Mouse (Mus musculus): ENCODE measurements around the gene Ptma.

Gene Ptma

DNA sequence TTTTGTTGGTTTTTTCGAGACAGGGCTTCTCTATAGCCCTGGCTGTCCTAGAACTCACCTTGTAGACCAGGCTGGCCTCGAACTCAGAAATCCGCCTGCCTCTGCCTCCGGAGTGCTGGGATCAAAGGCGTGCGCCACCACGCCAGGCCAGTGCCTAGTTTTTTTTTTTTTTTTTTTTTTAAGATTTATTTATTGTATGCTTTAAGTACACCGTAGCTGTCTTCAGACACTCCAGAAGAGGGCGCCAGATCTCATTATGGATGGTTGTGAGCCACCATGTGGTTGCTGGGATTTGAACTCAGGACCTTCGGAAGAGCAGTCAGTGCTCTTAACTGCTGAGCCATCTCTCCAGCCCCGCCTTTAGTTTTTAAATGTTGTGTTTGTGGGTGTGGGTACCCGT lies 13.1 kb downstream of the Ptma start:
- 90% methylated on average over 12 of the region's 12 CpGs for WGBS

DNA sequence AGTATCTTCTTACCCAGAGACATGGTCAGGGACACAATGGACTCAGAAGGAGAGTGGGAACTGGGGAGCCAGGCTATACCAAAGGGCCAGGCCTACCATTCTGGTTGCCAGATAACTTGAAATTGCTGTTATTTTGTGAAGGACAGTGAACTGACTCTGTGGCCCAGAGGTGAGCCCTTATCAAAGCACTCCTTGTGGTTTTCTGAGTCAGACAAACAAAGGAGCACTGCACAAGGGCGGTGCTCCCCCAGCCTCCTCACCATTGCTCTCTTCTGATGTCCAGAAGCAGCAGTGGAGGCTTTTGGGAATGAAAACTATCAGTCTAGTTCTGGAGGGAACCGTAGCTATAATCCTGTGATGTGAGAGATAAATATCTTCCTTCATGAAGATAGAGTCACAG lies 16.1 kb downstream of the Ptma start:
- WGBS: 89% methylated on average over 2 of the region's 2 CpGs

DNA sequence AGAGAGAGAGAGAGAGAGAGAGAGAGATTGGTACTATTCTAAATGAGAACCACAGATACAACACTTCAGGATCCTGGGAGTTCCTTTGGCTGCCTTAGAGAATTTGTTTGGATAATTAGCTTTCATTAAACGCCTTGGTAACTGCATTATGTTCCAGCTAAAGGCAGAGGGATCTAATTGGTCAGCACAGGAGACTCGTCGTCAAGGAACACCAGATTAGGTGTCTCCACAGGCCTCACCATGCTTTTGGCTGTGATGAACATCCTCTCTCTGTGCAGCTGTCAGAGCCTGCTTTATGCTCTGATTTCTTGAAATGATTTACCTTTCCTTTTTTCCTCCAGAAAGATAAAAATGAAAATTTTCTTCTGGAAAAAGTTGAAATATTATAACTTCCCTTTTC lies 20.3 kb downstream of the Ptma start:
- WGBS: 51% methylated on average over 3 of the region's 3 CpGs

DNA sequence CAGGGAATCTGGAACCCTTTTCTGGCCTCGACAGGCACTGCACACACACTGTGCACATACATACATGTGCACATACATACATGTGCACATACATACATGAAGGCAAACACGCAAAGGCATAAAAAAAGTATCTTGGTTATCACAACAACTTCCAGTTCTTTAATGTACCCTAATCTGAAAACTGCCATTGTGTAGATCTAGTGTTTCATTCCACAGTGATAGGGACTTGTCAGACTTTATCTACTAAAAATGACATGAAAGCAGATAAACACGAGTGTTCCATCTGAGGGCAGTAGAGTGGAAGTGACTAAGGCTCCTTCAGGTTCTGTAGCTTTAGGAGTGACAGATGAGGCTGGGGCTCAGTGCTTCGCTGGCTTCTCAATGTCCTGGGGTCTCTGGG lies 24.8 kb downstream of the Ptma start:
- WGBS: 83% methylated on average over 4 of the region's 4 CpGs

DNA sequence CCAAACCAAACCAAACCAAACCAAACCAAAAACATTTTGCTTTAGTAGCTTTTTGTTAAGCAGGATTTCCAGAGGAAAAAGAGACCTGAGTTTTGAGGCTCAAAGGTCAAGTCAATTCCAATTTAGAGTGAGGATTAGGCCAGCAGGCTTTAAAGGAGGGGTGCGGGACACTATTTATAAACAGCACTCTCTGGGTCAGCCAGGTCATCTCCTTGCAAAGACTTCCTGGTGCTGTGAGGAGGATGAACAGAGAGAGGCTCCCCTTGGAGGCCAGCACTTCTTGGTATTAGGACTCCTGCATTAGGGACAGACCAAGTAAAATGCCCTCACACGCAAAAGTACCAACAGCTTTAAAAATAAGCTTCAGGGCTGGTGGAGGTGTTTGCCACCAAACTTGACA lies 25.4 kb downstream of the Ptma start:
- WGBS: 66% methylated on average over 2 of the region's 2 CpGs

DNA sequence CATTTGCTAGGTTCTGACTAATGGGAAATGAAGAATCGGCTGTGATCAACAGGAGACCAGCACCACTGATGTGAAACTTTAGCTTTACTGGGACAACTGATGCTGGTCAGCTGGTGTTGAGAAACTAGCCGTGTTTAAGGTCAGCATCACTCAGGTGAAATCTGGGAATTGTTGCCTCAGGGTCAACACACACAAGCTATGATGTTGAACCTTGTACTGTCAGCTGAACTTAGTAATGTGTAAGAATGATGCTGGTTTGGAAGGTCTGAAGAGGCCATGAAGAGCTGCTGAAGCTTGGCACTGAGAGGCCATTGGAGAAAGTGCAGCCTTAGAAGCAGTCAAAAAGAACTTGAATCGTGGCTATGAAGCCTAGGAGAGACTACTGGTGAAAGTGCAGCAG lies 29.1 kb downstream of the Ptma start:
- WGBS: 84% methylated on average over 3 of the region's 3 CpGs

DNA sequence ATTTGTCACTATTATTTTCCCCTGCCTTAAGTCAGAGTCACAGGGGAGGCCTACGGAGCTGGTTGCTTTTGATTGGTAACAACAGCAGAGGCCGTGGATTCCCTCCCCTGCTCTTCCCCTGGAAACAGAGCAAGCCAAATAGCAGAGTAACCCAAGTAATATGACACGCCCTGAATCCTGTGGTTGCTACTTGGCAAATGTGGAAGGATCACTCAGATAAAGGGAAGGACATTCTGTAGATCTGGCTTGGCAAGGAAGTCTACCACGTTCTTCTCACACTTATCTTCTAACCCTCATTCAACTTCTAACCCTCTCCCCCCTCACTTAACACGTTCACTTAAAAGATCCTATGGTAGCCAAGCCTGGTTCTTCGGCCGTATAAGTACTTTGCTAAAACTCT lies 31.3 kb downstream of the Ptma start:
- 87% methylated on average over 7 of the region's 7 CpGs for WGBS

DNA sequence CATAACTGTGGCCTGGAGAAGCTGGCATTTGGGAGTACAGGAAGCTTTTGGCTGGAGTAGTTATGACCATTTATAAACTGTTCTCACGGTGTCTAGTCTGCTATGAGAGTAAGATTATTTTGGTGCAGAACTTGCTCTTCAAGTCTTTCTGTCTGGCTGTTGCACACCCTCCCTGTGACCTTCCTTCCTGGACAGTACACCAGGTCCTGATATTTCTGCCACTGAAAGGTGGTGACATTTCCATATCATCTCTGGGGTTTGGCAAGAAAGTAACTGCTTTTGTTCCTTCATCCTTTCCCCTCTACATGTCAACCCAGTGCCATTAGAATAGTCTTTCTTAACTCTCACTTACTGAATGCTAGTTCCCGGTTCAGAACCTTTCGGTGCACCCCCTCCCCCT lies 32.7 kb downstream of the Ptma start:
- WGBS: 87% methylated on average over 3 of the region's 3 CpGs

DNA sequence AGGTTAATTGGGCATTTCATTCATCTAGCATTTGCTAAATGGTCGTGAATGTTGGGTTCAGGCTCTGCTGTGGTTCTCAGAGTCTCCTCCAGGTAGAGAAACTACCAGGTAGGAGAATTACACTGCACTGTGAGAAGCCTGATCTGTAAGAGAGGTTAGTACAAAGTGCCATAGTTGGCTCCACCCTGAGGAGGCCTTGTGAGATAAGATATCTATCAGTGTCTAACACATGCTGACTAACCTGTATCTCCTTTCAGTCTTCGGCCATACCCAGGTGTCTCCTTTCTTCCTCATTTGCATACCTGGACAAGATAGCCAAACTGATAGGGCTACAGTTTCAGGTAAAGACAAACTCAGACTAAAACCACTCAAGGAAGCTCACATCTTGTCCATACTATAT lies 36.1 kb downstream of the Ptma start:
- 93% methylated on average over 2 of the region's 2 CpGs for WGBS

DNA sequence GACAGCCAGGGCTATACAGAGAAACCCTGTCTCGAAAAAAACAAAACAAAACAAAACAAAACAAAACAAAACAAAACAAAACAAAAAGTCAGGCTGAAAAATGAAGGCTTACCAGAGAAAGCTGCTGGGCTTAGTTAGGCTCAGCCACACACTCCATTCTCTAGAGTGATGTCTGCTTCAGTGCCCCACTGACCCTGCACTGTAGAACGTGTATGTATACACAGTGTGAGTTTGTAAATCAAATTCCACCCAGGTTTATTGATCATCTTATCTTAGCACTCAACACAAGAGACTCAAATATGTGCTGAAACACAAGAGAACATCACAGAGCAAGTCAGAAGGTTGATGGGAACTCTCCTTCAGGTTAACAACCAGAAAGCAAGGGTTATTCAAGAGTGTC lies 41.9 kb downstream of the Ptma start:
- WGBS: 78% methylated on average over 2 of the region's 2 CpGs

DNA sequence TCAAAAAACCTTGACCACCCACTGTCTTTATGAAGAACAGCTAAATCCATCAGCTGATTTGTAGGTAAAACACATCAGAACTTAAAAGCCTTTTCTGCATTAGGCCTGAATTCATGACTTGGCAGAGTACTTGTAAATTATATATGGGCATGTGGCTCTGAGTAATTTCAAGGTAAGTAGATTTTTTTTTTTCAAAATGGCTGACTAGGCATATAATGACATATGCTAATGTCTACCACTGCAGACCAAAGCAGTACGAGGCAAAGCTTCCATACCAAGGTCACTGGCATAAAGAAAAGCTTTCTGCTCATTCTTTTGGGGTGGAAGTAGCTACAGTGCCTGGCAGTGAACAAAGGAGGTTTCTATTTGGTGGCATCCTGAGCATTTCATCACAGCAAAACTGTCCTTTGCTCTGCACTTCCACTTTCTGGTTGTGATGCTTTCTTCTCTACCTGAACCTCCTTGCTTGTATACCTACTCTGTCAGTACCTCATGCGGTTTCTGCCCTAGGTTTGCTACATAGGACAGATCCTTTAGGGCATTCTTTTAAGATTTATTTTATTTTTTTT lies 42.9 kb downstream of the Ptma start:
- WGBS: 91% methylated on average over 2 of the region's 2 CpGs

DNA sequence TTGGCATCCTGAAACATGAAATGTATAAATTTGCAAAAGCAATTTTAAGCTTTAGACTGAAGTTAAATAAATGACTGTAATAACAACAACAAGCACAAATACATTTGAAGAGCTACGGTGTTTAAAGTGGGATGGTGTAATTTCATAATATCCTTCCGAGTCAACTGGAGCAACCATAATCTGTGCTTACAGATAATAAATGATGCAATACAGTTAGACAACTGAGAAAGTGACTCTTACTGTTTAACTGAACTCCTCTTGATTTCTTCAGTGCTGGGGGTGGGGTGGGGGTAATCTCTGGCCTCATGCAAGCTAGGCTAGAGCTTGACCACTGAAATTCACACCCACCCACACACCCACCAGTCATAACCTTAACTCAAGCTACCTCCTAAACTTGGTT lies 44.9 kb downstream of the Ptma start:
- 87% methylated on average over 2 of the region's 2 CpGs for WGBS

DNA sequence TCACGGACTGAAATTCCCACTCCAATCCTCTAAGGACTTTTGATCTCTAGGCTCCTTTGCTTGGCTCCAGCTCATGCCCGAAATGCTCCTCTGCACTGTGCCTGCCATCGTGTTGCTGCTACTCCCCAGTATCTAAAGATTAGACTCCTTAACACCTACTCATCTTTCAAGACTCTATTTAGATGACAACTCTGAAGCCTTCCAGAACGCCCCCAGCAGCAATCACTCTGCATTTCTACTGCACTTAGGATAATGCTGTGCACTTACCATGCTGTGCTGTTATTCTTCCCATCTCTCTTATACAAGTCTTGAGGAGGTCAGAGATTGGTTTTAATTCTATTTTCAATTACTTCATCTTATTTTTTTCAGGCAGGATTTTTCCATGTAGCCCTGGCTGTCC lies 45.4 kb downstream of the Ptma start:
- WGBS: 58% methylated on average over 4 of the region's 4 CpGs

All from cerebral cortex, adult 2 months (tissue).